Mouse (Mus musculus) kidney, adult 18-20 months (tissue): ENCODE measurements around the gene Tecpr2.

Experiments
- DNase-seq: peaks from one replicate; pipeline ENCODE4 v3.0.0; 2021

The Tecpr2 gene

DNA sequence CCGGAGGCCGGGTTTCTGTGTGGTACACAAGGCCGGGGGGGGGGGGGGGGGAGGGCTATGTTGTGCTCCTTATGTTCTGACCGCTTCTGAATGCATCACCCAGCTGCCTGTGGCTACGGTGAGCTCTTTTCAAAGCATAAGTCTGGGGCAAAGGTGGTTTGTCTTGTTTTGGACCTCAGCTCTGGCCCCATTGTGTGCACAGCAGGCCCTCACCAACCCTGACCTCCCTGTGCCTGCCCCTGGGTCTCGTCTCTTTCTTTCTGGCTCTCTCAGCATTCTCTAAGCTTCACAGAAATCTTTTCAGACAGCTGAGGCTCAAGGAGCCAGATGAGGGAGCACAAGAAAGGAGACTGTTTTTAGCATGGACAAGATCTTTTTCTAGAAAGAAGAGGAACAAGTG is 23.5 kb upstream of the Tecpr2 start:
- no peak for DNase-seq

DNA sequence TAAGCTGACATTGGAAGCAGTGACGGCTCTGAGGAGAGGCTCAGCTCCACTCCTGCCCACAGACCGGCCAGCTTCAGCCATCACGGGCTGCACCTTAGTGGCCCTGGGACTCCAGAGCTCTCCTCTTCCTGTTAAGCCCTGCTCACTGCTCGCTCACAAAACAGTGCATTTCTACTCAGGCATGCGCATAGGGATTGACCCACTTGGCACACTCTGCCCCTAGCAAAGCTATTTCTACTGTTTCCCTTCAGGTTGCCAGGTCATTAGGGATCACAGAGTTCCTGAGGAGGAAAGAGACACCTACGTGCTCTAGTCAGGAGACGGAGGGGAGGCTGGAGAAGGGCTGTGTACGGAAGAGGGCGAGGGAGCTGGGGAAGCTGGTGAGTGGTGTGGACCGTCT is 23.1 kb upstream of the Tecpr2 start:
- DNase-seq, result peak; percentile 32

DNA sequence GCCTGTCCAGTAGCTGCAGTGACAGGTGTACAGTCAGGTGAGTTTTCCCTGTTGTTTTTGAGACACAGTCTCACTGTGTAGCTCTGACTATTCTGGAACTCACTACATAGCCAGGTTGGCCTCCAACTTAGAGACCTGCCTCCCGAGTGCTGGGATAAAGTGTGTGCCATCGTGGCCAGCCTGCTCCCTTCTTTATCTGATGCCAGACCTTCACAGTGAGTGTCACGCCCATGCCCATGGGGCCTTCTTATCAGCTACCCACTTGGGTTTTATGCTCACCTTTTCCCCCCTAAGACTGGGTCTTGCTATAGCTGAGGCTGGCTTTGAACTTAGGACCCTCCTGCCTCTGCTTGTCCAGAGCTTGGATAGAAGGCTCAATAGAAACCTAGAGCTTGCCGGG is 19.0 kb upstream of the Tecpr2 start:
- no peak for DNase-seq

DNA sequence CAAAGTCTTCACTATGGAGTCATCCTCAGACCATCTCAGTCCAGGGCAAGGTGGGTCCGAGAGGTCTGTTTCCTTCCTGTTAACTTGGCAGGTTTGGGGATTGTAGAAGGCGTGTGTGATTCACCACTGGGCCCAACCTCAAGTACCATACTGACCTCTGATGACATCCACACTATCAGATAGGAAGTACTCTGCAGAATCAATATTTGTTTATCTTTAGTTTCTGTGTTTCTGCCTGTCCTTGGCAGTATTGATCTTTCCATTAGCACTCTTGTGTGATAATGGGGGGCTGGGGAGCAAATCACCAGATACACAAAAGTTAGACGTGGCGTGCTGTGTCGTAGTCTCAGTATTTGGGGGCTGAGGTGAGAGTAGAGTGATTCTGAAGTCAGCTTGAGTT is 17.8 kb upstream of the Tecpr2 start:
- no peak for DNase-seq

DNA sequence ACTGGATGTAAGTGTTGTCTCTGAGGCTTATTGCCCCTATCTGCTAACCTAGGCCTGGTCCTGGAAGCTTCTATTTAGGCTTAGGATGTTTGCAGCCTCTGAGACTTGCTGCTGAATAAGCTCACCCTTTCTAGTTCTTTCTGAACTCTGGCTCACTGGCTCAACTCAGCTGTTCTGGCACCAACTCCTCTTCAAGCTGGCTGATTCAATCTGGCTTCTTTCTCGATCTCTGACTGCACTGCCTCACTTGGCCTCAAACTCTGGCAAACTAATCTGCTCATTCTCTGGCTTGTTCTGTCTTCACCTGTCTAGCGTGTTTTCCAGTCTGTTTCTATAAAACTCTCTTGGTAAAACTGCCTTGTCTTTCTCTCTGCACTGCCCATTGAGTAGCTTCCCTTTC is 13.7 kb upstream of the Tecpr2 start:
- no peak for DNase-seq

DNA sequence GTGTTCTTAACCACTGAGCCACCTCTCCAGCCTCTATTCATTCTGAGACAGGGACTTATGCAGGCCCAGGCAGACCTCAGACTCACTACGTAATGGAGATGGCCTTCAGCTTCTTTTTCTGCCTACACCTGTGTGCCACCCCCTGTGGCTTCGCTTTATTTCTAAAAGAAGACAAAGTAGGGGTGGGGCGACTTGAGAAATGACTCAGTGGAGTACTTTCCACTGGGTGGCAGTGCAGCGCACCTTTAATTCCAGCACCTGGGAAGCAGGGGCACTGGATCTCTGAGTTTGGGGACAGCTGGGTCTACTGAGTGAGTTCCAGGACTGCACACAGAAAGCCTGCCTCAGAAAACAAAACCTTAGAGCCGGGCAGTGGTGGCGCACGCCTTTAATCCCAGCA is 6.8 kb upstream of the Tecpr2 start:
- DNase-seq, result no peak

DNA sequence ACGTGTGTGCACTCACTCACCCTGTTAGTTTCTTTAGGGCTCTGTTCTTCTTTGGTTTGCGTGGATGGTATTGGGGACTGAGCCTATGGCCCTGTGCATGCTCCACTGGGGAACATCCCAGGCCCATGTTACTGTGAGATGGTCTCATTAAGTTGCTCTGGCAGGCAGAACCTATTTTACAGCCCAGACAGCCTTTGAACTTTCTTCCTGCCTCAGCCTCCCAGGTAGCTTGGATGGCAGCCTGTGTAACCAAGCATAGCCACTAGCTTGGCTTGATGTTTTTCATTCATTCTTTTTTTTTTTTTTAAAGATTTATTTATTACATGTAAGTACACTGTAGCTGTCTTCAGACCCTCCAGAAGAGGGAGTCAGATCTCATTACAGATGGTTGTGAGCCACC is 3.8 kb upstream of the Tecpr2 start:
- peak; percentile 34 for DNase-seq

DNA sequence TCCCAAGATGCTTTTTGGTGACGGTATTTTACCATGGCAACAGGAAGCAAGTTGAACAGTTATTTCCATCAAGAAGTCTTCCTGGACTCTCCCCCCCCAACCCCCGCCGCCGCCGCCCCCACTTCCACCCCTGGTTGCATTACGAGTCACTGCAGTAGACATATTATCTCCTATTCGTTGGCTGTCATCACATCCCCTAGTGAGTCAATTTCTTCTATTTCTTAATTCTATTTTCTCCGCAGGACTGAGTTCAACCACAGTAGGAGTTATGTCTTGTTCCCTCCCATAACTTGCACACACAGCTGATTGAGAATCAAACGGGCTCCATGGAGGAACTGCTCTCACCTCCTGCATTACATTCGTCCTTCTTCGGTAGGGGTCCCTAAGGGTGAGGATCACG is 958 bp upstream of the Tecpr2 start:
- DNase-seq, result no peak

DNA sequence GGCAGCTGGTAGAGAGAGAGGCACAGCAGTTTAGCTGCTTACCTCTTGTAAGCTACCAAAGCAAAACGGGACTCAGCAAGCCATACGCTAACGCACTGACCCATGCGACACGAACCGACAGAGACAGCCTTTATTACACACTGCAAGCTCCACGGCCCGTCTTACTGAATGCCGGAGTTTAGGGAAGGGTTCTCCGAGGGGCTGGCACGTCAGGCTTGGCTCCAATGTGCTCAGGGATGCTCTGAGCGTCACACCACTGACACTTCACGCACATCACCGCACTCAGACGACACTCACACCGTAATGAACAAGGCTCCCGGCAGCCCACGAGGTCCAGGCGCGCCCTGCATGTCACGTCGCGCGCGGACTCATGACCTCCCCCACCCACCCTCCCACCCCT is 458 bp upstream of the Tecpr2 start:
- no peak for DNase-seq

DNA sequence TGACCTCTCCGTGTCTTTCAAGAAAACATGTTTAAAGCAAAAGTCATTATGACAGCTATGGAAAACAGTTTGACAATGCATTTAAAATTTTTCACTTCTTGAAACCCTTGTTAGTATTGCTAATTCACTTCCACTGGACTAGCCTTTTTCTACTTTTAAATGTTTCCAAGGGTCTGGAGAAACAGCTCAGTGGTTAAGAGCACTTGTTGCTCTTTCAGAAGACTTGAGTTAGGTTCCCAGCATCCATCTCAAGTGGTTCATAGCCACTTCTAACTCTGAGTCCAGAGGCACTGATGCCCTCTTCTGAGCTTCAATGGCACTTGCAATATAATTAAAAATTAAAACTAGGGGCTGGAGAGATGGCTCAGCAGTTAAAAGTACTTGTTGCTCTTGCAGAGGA is 2.8 kb downstream of the Tecpr2 start:
- DNase-seq, result no peak

DNA sequence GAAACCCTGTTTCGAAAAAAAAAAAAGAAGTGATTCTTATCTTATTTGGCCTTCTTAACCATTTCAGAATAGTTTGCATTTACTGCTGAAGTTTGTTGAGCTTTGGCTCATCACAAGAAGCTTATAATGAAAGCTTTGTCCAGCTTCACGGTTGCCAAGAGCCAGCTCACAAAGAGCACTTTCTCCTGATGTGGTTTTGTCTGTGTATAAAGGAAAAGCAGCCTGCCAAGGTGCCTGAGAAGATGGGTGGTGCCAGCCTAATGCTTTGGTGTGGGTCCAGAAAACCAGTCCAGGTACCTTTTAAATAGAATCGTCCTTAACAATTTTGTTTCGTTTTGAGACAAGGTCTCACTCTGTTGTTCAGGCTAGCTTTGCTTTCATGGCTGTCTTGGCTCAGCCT is 13.0 kb downstream of the Tecpr2 start:
- DNase-seq, result no peak

DNA sequence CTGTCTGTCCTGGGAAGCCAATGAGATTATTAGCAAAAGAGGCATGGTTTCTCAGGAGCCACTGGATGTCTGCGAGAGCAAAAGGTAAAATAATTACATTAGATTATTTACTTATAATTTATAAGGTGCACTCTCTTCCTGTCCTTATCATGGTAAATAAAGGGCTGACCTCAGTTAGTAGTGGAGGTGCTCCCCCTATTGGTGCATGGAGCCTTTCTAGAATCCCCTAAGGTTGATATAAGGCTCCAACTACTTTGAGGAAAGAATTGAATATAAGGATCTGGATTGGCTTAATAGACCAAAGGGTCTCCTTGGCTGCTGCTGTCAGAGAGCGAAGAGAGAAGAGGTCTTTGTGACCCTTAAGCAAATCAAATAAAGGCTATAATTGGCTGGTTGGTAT is 14.5 kb downstream of the Tecpr2 start:
- DNase-seq, result peak; percentile 28

DNA sequence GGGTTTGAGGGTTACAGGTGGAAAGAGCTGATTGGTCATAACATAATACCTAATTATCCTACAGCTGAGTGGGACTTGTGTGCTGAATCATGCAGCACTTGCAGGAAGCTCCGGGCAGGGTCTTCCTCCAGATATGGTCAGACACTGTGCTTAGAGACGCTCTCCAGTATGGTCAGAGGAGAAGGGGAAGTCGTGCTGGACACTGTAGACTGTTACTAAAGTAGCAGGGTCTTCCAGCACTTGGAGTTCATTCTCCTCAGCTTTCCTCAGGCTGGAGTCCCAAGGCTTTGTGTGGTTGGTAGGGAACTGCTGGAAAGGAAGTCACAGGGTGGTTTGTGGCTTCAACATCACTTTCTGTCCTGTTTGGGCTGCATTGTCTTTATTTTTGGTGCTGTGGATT is 18.8 kb downstream of the Tecpr2 start:
- no peak for DNase-seq

DNA sequence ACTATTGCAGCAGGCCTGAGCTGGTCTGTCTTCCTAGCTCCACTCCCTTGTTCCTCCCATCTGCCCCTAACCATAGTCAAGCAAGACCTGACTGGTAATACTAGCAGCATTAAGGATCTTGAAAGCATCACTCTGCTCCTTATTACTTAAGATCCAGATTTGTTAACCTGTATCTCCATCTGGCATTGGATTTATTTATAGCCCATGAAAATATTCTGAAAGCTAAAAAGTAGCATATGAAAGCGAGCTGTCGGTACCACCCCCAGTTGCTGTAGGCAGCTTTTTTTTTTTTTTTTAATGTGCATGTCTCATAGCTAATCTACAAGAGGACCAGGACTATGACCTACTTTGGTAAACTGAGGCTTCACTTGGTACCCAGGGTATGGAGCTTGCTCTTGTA is 20.9 kb downstream of the Tecpr2 start:
- DNase-seq, result no peak

DNA sequence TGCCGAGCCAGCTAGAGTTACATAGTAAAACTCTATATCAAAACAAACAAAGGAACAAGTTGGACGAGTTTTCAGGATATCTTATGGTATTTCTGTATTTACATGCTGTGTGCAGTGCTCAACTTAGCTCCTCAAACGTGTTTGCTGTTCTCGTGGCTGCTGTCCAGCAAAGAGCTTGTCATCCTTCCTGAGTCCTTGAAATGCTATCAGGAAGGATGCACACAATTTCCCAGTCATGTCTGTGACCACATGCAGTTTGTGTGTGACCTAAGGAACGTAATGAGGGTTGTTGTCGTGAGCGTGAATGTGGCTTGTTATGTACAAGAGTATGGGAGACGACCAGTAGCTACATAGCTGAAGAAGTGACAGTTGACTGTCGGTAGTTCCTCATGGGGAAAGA is 26.7 kb downstream of the Tecpr2 start:
- DNase-seq, result no peak

DNA sequence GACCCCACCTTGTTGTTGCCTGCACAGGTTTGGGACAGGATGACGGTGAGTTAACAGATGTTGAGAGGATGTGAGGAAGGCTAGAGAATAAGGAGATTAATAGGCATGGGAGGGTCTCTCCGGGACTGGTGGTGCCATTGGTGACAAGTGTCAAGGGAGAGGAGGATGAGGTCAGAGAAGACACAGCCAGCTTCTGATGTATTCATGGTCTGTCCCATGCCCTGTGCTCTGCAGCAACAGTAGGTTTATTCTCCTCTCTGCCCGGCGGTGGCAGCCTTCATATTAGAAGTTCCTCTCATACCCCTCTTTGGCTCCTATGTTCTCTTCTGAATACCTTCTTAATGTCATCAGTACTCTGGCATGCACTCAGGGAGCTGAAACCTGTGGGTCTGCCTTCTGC is 31.2 kb downstream of the Tecpr2 start:
- DNase-seq, result no peak

DNA sequence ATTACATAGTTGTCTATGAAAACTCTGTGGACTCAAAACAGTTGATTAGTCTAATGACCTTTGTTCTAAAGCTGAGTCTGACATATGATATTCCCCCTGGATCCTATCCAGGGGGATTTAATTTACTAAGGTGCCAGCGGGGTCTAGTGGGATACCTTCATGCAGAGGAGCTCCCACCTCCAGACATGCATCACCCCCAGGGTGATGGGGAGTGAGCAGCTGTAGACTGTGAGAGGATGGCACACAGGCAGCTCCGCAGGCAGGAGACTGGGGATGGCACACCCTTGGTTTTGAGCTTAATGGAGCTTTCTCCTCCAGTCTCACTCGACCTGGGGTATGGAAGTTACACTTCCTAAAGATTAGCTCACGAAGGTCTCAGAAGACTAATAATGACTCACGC is 32.5 kb downstream of the Tecpr2 start:
- DNase-seq, result no peak

DNA sequence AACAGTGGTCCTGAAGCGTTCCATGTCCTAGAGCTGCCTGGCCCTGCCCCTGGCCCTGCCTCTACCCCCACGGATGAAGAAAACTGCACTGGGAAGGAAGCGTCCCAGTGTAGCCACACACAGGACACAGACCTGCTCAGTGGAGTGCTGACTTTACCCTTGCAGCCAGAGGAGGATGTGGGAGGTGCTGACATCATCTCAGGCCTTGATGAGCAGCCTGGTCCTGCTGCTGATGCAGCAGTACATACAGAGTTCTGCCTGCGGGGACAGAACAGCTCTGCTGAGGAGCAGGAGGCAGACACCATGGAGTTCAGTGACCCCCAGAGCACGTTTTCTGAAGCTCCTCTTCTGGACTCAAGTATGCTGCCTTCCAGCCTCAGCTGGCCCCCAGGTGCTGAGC is 43.8 kb downstream of the Tecpr2 start:
- DNase-seq, result no peak

DNA sequence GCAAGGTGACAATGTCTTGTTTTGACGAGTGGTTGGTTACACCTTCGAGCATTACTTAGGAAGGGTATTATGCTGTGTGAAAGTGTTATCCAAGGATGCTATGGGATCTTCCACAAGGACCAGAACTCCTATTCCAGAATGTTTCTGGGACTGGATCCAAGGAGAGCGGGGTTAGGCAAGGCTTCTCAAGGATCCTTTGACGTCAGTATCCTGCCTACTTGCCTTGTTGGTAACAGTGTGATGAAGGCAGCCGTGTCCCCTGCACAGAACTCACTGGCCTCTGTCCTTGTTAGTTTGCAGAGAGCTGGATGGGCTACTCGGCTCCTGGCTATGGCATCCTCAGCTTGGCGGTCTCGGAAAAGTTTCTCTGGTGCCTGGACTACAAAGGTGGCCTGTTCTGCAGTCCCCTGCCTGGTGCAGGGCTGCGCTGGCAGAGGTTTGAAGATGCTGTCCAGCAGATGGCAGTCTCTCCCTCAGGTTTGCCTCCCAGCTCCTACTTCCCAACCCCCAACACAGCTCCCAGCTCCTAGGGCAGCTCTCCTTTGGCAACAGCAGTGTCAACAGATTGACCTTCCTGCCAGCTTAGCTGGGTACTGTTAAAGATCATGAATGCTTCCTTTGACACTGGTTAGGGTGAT is 47.0 kb downstream of the Tecpr2 start:
- DNase-seq, result peak; percentile 80

DNA sequence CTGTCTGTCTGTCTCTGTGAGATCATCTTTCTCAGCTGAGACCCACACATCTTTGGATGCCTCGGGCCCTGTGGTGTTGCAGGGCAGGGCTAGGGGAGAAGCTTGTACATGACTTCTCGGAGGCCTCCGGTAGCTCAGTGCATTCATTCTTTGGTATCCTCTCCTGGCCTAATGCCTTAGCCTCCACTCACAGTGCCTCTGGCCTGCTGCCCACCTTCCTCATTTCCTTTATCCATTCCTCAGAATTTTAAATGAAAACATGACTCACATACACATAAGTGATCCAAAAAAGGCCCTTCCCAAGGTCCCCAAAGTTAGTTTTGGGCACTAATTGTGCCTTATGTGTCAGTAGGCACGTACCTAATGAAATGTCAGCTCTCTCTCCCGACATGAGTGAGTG is 48.4 kb downstream of the Tecpr2 start:
- no peak for DNase-seq

DNA sequence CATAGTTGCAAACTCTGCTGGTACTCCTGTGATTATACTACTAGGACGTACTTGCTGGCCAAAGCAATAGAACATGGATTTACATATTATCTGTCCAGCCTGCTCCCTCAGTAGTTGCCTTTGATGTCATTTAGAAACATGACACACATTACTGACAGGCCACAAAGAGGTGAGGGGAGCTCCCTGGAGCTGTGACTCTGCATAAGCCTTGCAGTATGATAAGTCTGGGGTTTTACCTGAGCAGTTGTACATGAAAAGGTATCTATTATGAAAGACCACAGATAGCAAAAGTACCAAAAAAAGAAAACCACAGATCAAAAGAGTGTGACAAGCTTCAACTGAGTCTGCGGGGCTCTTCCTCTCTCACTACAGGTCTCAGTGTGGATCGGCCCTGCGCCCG is 50.3 kb downstream of the Tecpr2 start:
- no peak for DNase-seq

DNA sequence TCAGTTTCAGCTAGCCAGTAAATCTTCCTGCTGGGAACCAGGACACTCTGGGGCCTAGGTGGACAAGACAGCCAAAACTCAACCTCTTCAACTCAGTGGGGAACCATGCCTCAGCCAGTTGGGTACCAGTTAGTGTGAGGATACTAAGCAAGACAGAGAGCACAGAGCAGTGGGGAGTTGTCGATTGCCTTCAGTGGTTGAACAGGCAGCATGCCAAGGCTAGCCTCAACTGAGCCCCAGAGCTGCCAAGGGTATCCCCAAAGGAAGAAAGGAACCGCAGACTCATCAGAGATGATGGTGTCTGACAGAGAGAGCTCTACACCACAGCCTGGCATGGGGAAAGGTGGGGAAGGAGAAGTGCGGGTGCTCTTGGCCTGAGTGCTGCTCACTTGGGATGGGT is 51.8 kb downstream of the Tecpr2 start:
- DNase-seq, result no peak

DNA sequence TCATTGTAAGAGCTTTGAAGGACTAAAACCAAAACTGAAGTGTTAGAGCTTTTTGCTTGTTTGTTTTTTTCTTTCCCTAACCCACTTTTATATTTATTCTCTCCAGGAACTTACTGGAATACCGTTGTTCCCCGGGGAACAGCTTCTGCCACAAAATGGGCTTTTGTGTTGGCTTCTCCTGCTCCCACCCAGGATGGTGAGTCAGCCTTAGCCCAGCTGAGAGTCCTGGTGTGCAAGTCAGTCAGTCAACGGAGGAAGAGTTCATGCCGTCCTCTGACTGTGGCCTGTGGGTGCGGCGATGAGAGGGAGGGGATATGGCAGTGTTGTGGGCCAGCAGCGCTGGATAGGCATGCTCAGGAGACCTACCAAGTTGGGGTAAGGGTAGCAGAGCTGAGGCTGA is 57.2 kb downstream of the Tecpr2 start:
- no peak for DNase-seq

DNA sequence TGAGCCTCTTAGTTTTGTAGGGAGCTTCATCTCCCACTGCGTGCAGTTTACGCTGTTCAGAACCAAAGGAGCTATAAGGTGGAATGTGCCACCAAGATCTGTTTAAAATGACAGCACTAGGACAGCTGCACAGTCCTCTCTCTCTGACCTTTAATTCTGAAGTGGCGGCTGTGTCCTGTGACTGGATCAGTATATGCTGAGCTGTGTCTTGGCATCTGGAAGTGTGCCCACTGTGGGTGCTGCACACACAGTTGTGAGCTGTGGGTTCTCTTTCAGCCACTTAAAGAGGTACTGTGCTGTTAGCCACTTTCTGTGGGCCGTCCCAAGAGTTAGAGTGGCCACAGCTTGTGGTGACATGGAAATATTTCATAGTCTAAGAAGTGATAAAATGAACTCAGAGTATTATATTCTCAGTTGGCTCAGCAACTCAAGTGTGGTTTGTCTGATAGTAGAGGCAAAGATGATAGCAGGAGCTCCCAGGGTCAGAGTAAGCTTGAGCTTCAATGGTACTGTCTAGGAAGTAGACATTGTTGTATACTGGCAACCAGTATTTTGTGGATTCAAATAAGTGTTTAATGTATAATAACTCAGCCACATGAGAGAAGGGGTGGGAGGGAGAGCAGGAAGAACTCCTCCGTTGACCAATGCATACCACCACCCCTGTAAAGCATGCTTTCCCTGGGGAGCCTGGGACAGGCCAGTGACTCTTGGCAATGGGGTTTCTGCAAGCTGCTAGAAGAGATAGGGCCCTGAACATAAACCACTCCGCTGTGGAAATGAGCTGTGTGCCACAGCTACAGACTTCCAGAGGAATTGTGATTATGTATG is 59.2 kb downstream of the Tecpr2 start:
- no peak for DNase-seq

DNA sequence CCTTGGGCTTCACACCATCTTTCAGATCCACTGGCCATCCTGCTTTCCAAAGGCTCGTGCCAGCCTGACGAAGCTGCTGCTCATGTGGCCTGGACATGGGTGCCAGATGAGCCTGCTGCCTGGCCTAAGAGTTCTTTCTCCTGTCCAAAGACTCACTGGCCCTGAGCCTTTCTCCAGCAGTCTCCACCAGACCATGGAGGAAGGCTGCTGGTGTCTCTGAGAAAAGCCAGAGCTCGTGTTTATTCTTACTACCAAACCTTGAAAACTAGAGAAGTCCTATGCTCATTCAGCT is 59.8 kb downstream of the Tecpr2 start:
- no peak for DNase-seq
